Mouse (Mus musculus) heart, embryonic 11.5 days (tissue): Measurements from ENCODE around the gene Txlnb. TPM values are rescaled to one million over a fixed set of nuclear protein-coding genes. Genes with fewer than 3 reads are reported as not detected.
A peak's percentile ranks its signal among the peaks of the same experiment; 100 is the strongest.
"Not testable (repeated sequence)": the region's sequence is repeated elsewhere in the genome, so short reads cannot be mapped to it uniquely, and the experiment has no call there.

Source experiments
- ATAC-seq: fragments of 200-750 bp; cut with Nextera tagmentation; replicated peaks from 2 replicates; pipeline ENCODE4 v1.8.0; 2017; ENCODE audit warnings: moderate library complexity; ENCODE audit not compliant: insufficient number of reproducible peaks, low FRiP score, low TSS enrichment
- H3K27ac ChIP-seq: fragments of 300-500 bp; sonication (generic); 2 replicates; pipeline ENCODE4 v1.5.1; 2014; ENCODE audit warnings: mild to moderate bottlenecking, low read depth, low read length
- H3K27me3 ChIP-seq: fragments of 300-500 bp; sonication (generic); 2 replicates; pipeline ENCODE4 v1.6.1; 2014; ENCODE audit warnings: mild to moderate bottlenecking, low read length, mixed read lengths; ENCODE audit not compliant: control insufficient read depth, insufficient read depth
- H3K36me3 ChIP-seq: fragments of 300-500 bp; sonication (generic); 2 replicates; pipeline ENCODE4 v1.6.1; 2014; ENCODE audit warnings: mild to moderate bottlenecking, low read length, moderate library complexity, mixed read lengths; ENCODE audit not compliant: control insufficient read depth, insufficient read depth
- H3K4me1 ChIP-seq: fragments of 300-500 bp; sonication (generic); 2 replicates; pipeline ENCODE4 v1.6.1; 2014; ENCODE audit warnings: low read length; ENCODE audit not compliant: control insufficient read depth, insufficient read depth
- H3K4me2 ChIP-seq: fragments of 300-500 bp; sonication (generic); 2 replicates; pipeline ENCODE4 v1.6.1; 2014; ENCODE audit warnings: mild to moderate bottlenecking, moderate library complexity
- H3K4me3 ChIP-seq: fragments of 300-500 bp; sonication (generic); 2 replicates; pipeline ENCODE4 v1.5.1; 2014; ENCODE audit warnings: low read depth, low read length
- H3K9ac ChIP-seq: fragments of 300-500 bp; sonication (generic); 2 replicates; pipeline ENCODE4 v1.6.1; 2014; ENCODE audit warnings: mild to moderate bottlenecking, low read depth, low read length, moderate library complexity
- H3K9me3 ChIP-seq: fragments of 300-500 bp; sonication (generic); replicated peaks from 2 replicates; pipeline ENCODE4 v1.6.1; 2016; ENCODE audit warnings: low read length; ENCODE audit not compliant: control insufficient read depth
- WGBS: fragments of 180-500 bp; shearing (Covaris S2); extraction: QIAGEN DNeasy Blood & Tissue Kit; methylation state at CpG from one replicate; pipeline ENCODE4 v1.1.7; 2014; ENCODE audit not compliant: insufficient replicate concordance; 5-methylcytosine and 5-hydroxymethylcytosine counted together
- polyA plus RNA-seq: library from polyadenylated mRNA; unstranded; fragments of >200 nt; fragmentation: Nextera tagmentation; extraction: Ambion mirVana; gene quantifications from 2 replicates; pipeline ENCODE4 v1.2.1, GENCODE M21; 2014

Txlnb gene
- polyA plus RNA-seq, 1 experiment from 2014 or later, result 37.4 TPM

- H3K27ac ChIP-seq, result no peak overlapping the region
- no peaks in the 10 kb centered on the region for H3K36me3 ChIP-seq
- WGBS, result 80% methylated on average over 3 of the region's 3 CpGs
- ATAC-seq, result no peak
- H3K4me2 ChIP-seq, result no peak overlapping the region
- no peaks in the 10 kb centered on the region for H3K9me3 ChIP-seq
- no peaks in the 10 kb centered on the region for H3K27me3 ChIP-seq
- H3K9ac ChIP-seq, result no peak overlapping the region
- H3K4me1 ChIP-seq, result no peaks in the 10 kb centered on the region; the same call in 1 of the 2 replicates
- no peak overlapping the region for H3K4me3 ChIP-seq
Observed at GRCm38 (mm10) chr10:17774366-17774765, 21.7 kb upstream of the Txlnb start.

GRCm38 (mm10) chr10:17775079-17775478 is 20.9 kb upstream of the Txlnb start:
- Histone ChIP-seq H3K27me3 (no peaks in the 10 kb centered on the region), H3K4me2 (no peak overlapping the region), H3K36me3 (no peaks in the 10 kb centered on the region), H3K4me3 (no peak overlapping the region), H3K9me3 (no peaks in the 10 kb centered on the region), H3K27ac (no peak overlapping the region), H3K4me1 (no peaks in the 10 kb centered on the region; the same call in 1 of the 2 replicates), H3K9ac (no peak overlapping the region)
- ATAC-seq, result no peak
- WGBS, result 65% methylated on average over 4 of the region's 4 CpGs

- H3K27me3 ChIP-seq, H3K4me3 ChIP-seq, ATAC-seq, H3K36me3 ChIP-seq, H3K9ac ChIP-seq, H3K9me3 ChIP-seq, H3K4me1 ChIP-seq, H3K4me2 ChIP-seq: not testable (repeated sequence)
- WGBS, result 25% methylated on average over 4 of the region's 4 CpGs
- 0 out of 2 replicates have a peak overlapping the region, but pooled peaks have one; percentile 29 for H3K27ac ChIP-seq
Observed at GRCm38 (mm10) chr10:17776684-17777083, 19.3 kb upstream of the Txlnb start.

DNA sequence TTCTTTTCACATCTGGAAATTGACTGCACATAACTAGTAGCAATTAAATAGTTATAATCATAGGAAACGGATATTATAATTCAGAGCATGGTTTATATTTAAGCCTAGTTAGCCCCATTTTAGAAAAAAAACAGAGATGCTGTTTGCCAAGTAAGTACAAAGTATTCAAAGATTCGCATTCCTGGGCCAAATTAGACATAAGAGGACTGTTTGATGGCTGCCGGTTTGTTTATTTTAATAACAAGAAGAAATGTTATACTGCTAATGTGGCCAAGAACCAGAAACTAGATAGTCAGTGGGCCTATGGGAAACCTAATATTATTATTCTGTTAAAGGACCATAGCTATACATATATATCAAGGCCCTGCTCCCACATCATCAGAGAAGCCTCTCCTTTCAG is 9.3 kb upstream of the Txlnb start:
- ATAC-seq, result no peak
- Histone ChIP-seq H3K9ac (no peak overlapping the region), H3K9me3 (no peaks in the 10 kb centered on the region), H3K27ac (no peak overlapping the region), H3K36me3 (no peaks in the 10 kb centered on the region), H3K4me3 (no peak overlapping the region), H3K27me3 (no peaks in the 10 kb centered on the region), H3K4me1 (no peaks in the 10 kb centered on the region), H3K4me2 (no peak overlapping the region)
- WGBS, result 77% methylated on average over 3 of the region's 3 CpGs

DNA sequence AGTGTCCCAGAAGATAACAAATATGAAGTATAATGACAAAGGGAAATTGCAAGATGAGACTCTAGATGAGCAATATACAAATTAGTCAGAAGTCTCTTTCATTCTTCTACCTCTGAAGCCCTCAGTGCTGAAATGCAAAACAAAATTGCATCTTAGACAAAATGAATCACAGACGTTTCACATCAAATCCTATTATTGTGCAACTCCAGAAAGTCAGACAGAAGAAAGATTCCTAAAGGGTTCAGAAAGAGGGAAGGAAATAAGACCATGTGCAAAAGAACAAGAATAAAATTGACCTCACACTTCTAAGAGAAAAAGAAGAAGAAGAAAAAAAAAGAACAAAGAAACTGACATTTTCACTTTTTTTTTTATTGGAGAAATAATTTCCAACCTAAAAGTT is 8.1 kb upstream of the Txlnb start:
- H3K4me3 ChIP-seq, result no peak overlapping the region
- H3K9ac ChIP-seq, result no peak overlapping the region
- H3K27me3 ChIP-seq, result no peaks in the 10 kb centered on the region
- H3K4me2 ChIP-seq, result no peak overlapping the region
- no peaks in the 10 kb centered on the region for H3K36me3 ChIP-seq
- 60% methylated on average over 1 of the region's 1 CpGs for WGBS
- H3K9me3 ChIP-seq, result no peaks in the 10 kb centered on the region
- no peak for ATAC-seq
- H3K27ac ChIP-seq, result no peak overlapping the region
- H3K4me1 ChIP-seq, result 0 out of 2 replicates have a peak, but pooled peaks cover 2% of the 10 kb centered on the region

GRCm38 (mm10) chr10:17788347-17788746 is 7.7 kb upstream of the Txlnb start:
- H3K9ac ChIP-seq, result no peak overlapping the region
- H3K9me3 ChIP-seq, result no peaks in the 10 kb centered on the region
- H3K4me1 ChIP-seq, result 0 out of 2 replicates have a peak, but pooled peaks cover 2% of the 10 kb centered on the region
- no peak overlapping the region for H3K4me3 ChIP-seq
- 82% methylated on average over 4 of the region's 4 CpGs for WGBS
- no peaks in the 10 kb centered on the region for H3K36me3 ChIP-seq
- H3K27ac ChIP-seq, result no peak overlapping the region
- H3K27me3 ChIP-seq, result no peaks in the 10 kb centered on the region
- no peak overlapping the region for H3K4me2 ChIP-seq
- no peak for ATAC-seq

GRCm38 (mm10) chr10:17793926-17794325 is 2.1 kb upstream of the Txlnb start:
- Histone ChIP-seq H3K27me3 (no peaks in the 10 kb centered on the region), H3K9me3 (no peaks in the 10 kb centered on the region), H3K4me1 (0 out of 2 replicates have a peak, but pooled peaks cover 7% of the 10 kb centered on the region), H3K4me2 (no peak overlapping the region), H3K4me3 (no peak overlapping the region), H3K36me3 (no peaks in the 10 kb centered on the region), H3K9ac (no peak overlapping the region), H3K27ac (no peak overlapping the region)
- ATAC-seq, result no peak
- WGBS, result 73% methylated on average over 5 of the region's 5 CpGs

DNA sequence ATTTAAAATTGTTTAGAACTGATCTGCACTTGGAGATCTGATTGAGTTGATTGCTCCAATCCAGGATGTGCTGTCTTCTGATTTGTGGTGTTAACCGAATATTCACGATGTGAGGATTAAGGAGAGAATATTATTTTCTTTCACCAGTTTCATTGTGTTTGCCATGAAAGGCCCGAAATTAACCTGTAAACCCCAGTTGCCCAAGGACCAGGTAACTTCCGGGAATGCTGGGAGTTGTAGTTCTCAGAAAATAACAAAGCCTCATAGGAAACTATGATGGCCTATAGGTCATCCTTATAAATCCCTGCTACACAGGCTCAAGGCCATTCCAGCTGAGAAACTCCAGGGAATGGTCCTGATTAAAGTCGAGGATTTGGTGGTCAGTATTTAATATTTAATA is 1.6 kb upstream of the Txlnb start:
- Histone ChIP-seq H3K9ac (no peak overlapping the region), H3K36me3 (peaks cover 3% of the 10 kb centered on the region; the same call in 1 of the 2 replicates), H3K4me3 (no peak overlapping the region), H3K27me3 (no peaks in the 10 kb centered on the region), H3K4me2 (no peak overlapping the region), H3K4me1 (0 out of 2 replicates have a peak, but pooled peaks cover 7% of the 10 kb centered on the region), H3K9me3 (no peaks in the 10 kb centered on the region), H3K27ac (no peak overlapping the region)
- 82% methylated on average over 5 of the region's 5 CpGs for WGBS
- ATAC-seq, result no peak

GRCm38 (mm10) chr10:17795227-17795626 is 799 bp upstream of the Txlnb start:
- Histone ChIP-seq H3K36me3 (peaks cover 3% of the 10 kb centered on the region; the same call in 1 of the 2 replicates), H3K27ac (peak overlapping the region; percentile 98), H3K9me3 (no peaks in the 10 kb centered on the region), H3K9ac (no peak overlapping the region), H3K4me3 (no peak overlapping the region), H3K4me1 (0 out of 2 replicates have a peak, but pooled peaks cover 7% of the 10 kb centered on the region), H3K27me3 (no peaks in the 10 kb centered on the region), H3K4me2 (peak overlapping the region; percentile 66)
- WGBS, result 80% methylated on average over 4 of the region's 4 CpGs
- no peak for ATAC-seq
